Mouse (Mus musculus) lung, postnatal 0 days (tissue): ENCODE data around the gene H2-K1.

Experiments
- CTCF ChIP-seq: IDR thresholded peaks from 2 replicates; pipeline ENCODE4 v1.5.1; 2016; ENCODE audit warnings: antibody characterized with exemption, mild to moderate bottlenecking
- EP300 ChIP-seq: IDR thresholded peaks from 2 replicates; pipeline ENCODE4 v1.6.1; 2016; ENCODE audit warnings: antibody characterized with exemption, mild to moderate bottlenecking, control low read depth

DNA sequence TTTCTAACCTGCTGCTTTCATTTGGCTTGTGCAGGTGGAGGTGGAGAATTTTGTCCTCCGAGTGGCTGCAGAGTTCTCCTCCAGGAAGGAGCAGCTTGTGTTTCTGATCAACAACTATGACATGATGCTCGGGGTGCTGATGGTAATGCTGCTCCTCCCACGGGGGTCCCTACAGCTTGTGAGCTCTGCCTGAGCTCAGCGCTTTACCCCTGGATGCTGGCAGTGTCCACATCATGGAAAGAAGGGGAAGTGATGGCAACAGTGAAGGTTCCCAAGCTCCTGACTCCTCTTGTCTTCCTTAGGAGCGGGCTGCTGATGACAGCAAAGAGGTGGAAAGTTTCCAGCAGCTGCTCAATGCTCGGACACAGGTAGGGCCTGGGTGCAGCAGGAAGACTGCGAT lies 37.3 kb downstream of the H2-K1 start:
- TF ChIP-seq CTCF = no peak
- TF ChIP-seq EP300 = no peak
